Comparison of ENCODE assay signal across 10 mouse cellular contexts in the genomic region with DNA sequence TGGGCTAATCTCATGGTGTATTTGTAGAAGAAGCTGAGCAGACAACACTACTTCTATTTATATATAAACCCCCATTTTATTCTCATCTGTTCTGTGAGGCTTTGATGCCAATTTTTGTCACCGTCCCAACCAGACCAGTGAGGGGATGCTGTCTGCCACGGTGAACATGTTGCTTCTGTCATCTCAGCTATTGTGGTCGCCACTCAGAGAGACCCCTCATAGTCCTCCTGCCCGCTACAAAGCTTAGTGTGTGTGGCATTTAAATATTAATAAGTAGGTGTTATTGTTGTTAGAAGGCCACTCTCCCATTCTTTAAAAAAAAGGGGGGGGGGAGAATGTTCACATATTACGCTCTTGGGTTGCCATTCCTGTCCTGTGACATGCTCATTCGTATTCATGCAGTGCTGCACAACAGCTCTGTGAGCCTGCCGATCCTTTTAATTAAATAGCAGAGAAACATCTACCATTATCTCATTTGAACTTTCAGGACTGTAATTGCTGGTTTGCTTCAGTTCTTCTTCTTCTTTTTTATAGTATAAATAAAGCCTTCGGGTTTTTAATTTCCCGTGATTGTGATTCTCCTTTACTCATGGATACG.
"Had no signal": no experiment of that assay in that cellular context is flagged by ENCODE, and none has a peak within 500 bp of the region (broad histone marks: within the 10 kb centered on the region; RNA-seq: fewer than 3 reads in every experiment).

No protein-coding gene starts in this region.

- H3K36me3 ChIP-seq: kidney, embryonic 15.5 days; limb, embryonic 13.5 days had no signal

- H3K9ac ChIP-seq: kidney, embryonic 15.5 days; limb, embryonic 13.5 days; liver, embryonic 14.5 days had no signal

- H3K4me3 ChIP-seq: kidney, embryonic 15.5 days; limb, embryonic 13.5 days had no signal

- H3K27me3 ChIP-seq: limb, embryonic 13.5 days had no signal

- H3K27ac ChIP-seq: kidney, embryonic 15.5 days; limb, embryonic 13.5 days; liver, embryonic 14.5 days had no signal

- H3K4me2 ChIP-seq: kidney, embryonic 15.5 days; limb, embryonic 13.5 days had no signal

- H3K9me3 ChIP-seq: kidney, embryonic 15.5 days; limb, embryonic 13.5 days had no signal

- DNase-seq: kidney, adult 2 months; kidney, postnatal 14 days; left cerebral cortex, postnatal 4 days; lung, adult 18-20 months; right cerebral cortex, adult 18-20 months; right cerebral cortex, postnatal 25 days; thymus, postnatal 36 days had no signal
